Mouse (Mus musculus) adipocyte (in vitro differentiated cells): ENCODE measurements around the gene Gm21903.
"Not testable (repeated sequence)": the region's sequence is repeated elsewhere in the genome, so short reads cannot be mapped to it uniquely, and the experiment has no call there.

ENCODE experiments used
- DNase-seq: peaks from one replicate; pipeline ENCODE4 v3.0.0-alpha.2; 2016; ENCODE audit warnings: low spot score

The Gm21903 gene

DNA sequence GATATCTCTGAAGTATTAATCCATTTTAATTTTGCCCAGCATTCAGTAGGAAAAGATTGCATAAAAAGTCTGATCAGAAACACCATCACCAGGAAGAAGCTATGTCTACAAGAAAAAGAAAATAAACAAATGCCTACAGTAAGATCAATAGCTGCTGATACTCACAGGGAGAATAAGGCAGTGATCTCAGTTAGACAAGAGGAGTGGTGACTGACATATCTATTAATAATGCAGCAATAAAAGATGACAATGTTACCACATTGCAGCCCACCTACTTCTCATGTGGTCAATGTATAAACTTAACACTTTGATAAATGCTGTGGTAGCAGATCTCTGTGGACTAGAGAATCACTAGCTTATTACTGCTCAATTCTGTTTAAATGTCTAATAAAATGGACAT is at the start of gene Gm21903:
Gene Gm21903 (minus strand): TSS at position 101 of the 400 bp plus-strand sequence.
- no peak for DNase-seq

- DNase-seq = no peak
Observed at GRCm38 (mm10) chr17:39076937-39077336, 33.8 kb upstream of the Gm21903 start, which contains the start of gene Esp23. TSS of gene Esp23 (minus strand) at chr17:39077037.

- no peak for DNase-seq
Observed at GRCm38 (mm10) chr17:39063641-39064040, 20.5 kb upstream of the Gm21903 start.

DNA sequence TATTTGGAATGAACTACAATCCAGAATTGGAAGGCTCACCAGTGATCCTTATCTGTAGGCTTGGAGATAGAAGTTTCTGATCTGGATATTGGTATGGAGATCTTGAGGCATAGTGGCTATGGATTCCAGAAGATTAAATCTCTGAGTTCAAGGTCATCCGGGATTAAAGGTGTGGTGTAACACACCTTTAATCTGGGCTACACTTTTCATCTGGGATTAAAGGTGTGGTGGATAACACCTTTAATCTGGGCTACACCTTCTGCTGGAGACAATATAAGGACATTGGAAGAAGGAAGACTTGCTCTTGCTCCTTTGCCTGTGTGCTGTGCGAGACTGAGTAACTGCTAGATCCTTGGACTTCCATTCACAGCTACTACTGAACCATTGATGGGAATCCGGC is 6.7 kb downstream of the Gm21903 start, which contains the start of gene Esp24:
Gene Esp24 (plus strand): TSS at position 301 of the 400 bp plus-strand sequence.
- DNase-seq = not testable (repeated sequence)

- no peak for DNase-seq
Observed at GRCm38 (mm10) chr17:39017184-39017583, 26.0 kb downstream of the Gm21903 start.

DNA sequence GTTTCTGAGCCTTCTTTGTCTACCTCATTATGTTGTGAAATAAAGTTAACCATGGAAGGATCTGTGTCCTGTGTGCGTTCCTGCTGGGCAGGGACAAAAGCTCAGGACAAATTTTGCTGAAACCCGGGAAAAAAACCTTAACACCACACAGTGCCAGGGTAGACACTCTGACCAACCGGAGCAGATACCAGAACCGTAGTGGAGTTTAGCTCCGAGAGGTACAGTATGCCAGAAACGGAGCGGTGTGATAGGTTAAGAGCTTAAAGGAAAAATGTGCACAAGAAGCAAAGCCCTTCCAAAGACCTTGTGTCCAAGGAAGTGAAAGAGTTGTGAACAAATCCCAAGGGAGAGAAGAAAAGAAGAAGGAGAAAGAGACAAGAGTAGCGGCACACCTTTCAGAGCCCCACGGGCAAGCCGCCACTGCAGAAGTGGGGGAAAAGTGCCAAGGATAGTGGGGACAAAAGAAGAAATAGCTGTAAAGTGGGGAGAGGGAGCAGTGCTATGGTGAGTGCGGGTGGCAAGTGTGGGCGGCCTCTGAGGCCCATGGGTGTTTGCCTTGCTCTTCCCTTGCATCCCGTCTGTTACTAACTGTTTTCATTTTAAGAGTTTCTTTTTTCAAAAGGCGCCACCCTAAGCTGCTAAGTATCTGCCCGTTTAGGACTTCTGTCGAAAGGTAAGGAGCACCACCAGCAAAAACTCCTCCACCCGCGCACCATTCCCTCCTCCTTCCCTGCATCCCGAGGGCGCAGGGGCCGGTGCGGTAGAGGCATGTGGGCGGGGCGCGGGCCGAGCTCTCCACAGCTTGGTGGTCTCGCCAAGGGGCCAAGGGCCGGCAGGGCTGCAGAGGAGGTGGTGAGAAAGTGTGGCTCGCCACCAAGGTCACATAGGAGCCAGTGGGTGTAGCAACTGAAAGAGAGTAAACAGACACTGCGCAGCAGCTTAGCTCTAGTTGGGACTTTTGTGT is 32.2 kb downstream of the Gm21903 start:
- no peak for DNase-seq

DNA sequence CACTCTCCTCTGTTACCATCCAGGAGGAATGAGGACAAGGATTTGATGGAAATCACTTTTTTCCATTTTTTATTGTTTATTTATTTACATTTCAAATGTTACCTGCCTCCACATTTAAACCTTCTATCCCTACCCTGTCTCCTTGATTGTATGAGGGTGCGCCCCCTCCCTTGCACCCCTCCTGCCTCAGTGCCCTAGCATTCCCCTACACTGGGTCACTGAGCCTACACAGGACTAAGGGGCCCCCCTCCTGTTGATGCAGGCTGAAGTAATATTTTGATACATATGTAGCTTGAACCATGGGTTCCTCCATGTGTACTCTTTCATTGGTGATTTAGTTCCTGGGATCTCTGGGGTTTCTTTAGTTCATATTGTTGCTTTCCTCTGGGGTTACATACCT is 33.3 kb downstream of the Gm21903 start:
- DNase-seq = no peak
